Mouse (Mus musculus): ENCODE results near the gene Rbfox3. TPM values are rescaled to one million over a fixed set of nuclear protein-coding genes. Genes with fewer than 3 reads are reported as not detected.

Rbfox3 gene
- not detected in 2 replicates for total RNA-seq (2012; rRNA removed)
- not detected in 2 replicates for total RNA-seq (2014; rRNA removed)
- polyA plus RNA-seq (2012; ENCODE audit: insufficient read length, low read depth): not detected in 2 replicates

DNA sequence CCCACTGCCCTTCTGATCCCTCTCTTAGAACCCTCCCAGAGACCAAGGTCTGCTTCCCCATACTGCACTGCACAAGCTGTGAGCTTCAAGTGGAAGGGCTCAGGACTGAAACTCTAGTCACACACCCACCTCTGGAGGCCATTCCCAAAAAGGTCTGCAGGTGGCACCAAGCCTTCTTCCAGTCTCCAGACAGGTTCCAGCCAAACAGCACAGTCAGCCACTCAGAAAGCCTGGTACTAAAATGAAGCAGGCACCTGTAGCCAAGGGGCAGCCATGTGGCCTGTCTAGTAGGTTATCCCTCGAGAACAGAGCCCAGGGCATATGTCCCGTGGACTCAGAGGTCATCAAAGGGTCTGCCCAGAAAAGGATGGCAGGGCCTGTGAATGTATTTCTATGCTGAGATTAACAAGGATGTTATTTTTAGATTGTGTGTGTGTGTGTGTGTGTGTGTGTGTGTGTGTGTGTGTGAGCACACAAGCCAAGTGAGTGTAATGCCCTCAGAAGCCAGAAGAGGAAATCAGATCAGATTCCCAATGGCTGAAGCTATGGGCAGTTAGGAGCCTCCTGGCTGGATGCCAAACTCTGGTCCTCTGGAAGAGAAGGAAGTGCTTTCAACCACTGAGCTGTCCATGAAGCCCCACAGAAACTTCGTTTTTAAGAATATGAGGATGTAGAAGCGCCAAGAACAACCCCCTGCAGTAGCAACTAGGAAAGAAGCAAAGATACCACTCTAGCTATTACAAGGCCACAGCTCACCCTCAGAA, at the start of gene Rbfox3:
Gene Rbfox3, minus strand, starts transcription at position 291 of the 764 bp plus-strand sequence.
- Histone ChIP-seq H3K9me3 (replicated peaks; ENCODE audit: low read length) (peaks cover 7% of the 10 kb centered on the region), H3K9ac (ENCODE audit: insufficient read depth, low read depth) (no peak within 1 kb of the TSS), H3K27me3 (replicated peaks) (peaks cover 64% of the 10 kb centered on the region), H3K79me2 (replicated peaks; ENCODE audit: control insufficient read depth, extremely low read depth, insufficient read depth, poor library complexity, severe bottlenecking) (no peaks in the 10 kb centered on the region), H3K4me2 (ENCODE audit: insufficient read depth, low read depth, poor library complexity, severe bottlenecking) (no peak within 1 kb of the TSS), H3K36me3 (replicated peaks in 1 of 2; ENCODE audit: control insufficient read depth in 1 of 2, insufficient read depth in 1 of 2, low read length in 1 of 2) (no peaks in the 10 kb centered on the region), H3K4me1 (ENCODE audit: control insufficient read depth in 1 of 2, insufficient read depth in 2 of 2) (no peaks in the 10 kb centered on the region), H3K4me3 (replicated peaks in 1 of 3; ENCODE audit: low read depth in 2 of 3, low read length in 2 of 3, poor library complexity in 1 of 3) (no peak within 1 kb of the TSS), H3K27ac (ENCODE audit: insufficient read depth, low read depth) (no peak within 1 kb of the TSS)
- dilution Hi-C loops (cut with MboI; ENCODE audit: extremely low pct_ligation_motif_present, extremely low pct_unique_long_range_greater_than_20kb, low sequenced_read_pairs): no loop called here
- TF ChIP-seq CTCF (conservative IDR thresholded peaks at IDR 0.05 in 1 of 2, IDR thresholded peaks at IDR 0.05 in 1 of 2; ENCODE audit: low read depth in 2 of 2, low read length in 2 of 2) (0 out of 4 replicates have a peak, but pooled peaks of 1 of the 2 experiments have one; percentile 25), MYC (IDR thresholded peaks at IDR 0.05; ENCODE audit: low read depth, low read length) (no peak)
- no peak for DNase-seq (ENCODE audit: extremely low read depth)
- in situ Hi-C loops (cut with MboI; ENCODE audit: low pct_ligation_motif_present, low pct_unique_long_range_greater_than_20kb, low sequenced_read_pairs): no loop called here

DNA sequence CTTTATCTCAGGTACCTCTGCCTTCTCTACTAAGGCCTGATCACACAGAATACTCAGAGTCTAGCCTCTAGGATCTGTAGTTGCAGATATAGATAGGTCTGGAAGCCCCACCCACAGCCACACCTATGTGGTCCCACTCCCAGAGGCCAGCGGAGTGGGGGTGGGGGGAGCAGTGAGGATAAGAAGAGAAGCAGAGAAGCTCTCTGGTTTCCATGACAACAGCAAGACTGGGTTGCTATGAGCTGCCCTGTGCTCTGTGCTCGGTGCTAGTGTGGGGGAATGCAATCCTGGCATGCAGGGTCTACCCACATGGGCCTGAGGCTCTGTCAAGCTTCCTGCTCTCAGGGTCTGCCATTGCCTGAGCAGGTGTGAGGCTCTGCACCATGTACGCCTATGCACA, 49.3 kb upstream of the Rbfox3 start:
- Histone ChIP-seq H3K79me2 (replicated peaks; ENCODE audit: control insufficient read depth, extremely low read depth, insufficient read depth, poor library complexity, severe bottlenecking) (no peaks in the 10 kb centered on the region), H3K4me1 (ENCODE audit: control insufficient read depth in 1 of 2, insufficient read depth in 2 of 2) (no peaks in the 10 kb centered on the region), H3K9me3 (replicated peaks; ENCODE audit: low read length) (no peaks in the 10 kb centered on the region), H3K27me3 (replicated peaks) (peaks cover 98% of the 10 kb centered on the region), H3K4me2 (ENCODE audit: insufficient read depth, low read depth, poor library complexity, severe bottlenecking) (no peak overlapping the region), H3K9ac (ENCODE audit: insufficient read depth, low read depth) (no peak overlapping the region), H3K4me3 (replicated peaks in 1 of 3; ENCODE audit: low read depth in 2 of 3, low read length in 2 of 3, poor library complexity in 1 of 3) (no peak overlapping the region), H3K36me3 (replicated peaks in 1 of 2; ENCODE audit: control insufficient read depth in 1 of 2, insufficient read depth in 1 of 2, low read length in 1 of 2) (no peaks in the 10 kb centered on the region), H3K27ac (ENCODE audit: insufficient read depth, low read depth) (no peak overlapping the region)
- TF ChIP-seq ETS1 (conservative IDR thresholded peaks at IDR 0.05; ENCODE audit: low read depth, low read length): no peak
- no peak for TF ChIP-seq SMC3 (IDR thresholded peaks at IDR 0.05; ENCODE audit: low read depth, low read length)
- TF ChIP-seq USF1 (IDR thresholded peaks at IDR 0.05; ENCODE audit: low read depth, low read length): no peak
- TF ChIP-seq CTCF (conservative IDR thresholded peaks at IDR 0.05 in 1 of 2, IDR thresholded peaks at IDR 0.05 in 1 of 2; ENCODE audit: low read depth in 2 of 2, low read length in 2 of 2): no peak
- no peak for TF ChIP-seq RCOR1 (conservative IDR thresholded peaks at IDR 0.05; ENCODE audit: low read depth, low read length)
- TF ChIP-seq RAD21 (IDR thresholded peaks at IDR 0.05; ENCODE audit: low read depth, low read length): no peak
- in situ Hi-C loops (cut with MboI; ENCODE audit: low pct_ligation_motif_present, low pct_unique_long_range_greater_than_20kb, low sequenced_read_pairs) (no loop called here), dilution Hi-C loops (cut with MboI; ENCODE audit: extremely low pct_ligation_motif_present, extremely low pct_unique_long_range_greater_than_20kb, low sequenced_read_pairs) (no loop called here)
- DNase-seq (ENCODE audit: extremely low read depth): no peak

DNA sequence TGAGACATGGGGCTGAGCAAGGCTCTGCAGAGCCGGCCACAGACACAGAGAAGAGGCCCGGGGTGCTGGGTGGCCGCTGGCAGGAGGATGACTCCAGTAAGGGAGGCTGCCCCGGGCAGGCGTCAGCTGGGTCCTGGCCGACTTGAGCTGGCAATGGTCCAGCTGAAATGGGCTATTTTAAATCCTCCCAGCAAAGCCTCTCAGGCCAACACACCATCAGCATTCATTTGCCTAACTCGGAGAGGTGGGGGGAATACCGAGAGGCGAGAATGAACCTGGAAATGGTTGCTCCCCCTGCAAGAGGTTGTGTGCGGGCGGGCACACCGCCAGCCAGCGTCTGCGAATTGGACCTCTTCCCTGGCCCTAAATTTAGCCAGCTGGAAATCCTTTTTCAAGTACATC, 45.7 kb upstream of the Rbfox3 start:
- H3K9ac ChIP-seq (ENCODE audit: insufficient read depth, low read depth): no peak overlapping the region
- dilution Hi-C loops (cut with MboI; ENCODE audit: extremely low pct_ligation_motif_present, extremely low pct_unique_long_range_greater_than_20kb, low sequenced_read_pairs) (no loop called here), in situ Hi-C loops (cut with MboI; ENCODE audit: low pct_ligation_motif_present, low pct_unique_long_range_greater_than_20kb, low sequenced_read_pairs) (no loop called here)
- no peaks in the 10 kb centered on the region for H3K79me2 ChIP-seq (replicated peaks; ENCODE audit: control insufficient read depth, extremely low read depth, insufficient read depth, poor library complexity, severe bottlenecking)
- TF ChIP-seq ZMIZ1 (IDR thresholded peaks at IDR 0.05; ENCODE audit: low read depth, low read length) (no peak), MAZ (IDR thresholded peaks at IDR 0.05; ENCODE audit: low read depth, low read length) (no peak)
- no peaks in the 10 kb centered on the region for H3K36me3 ChIP-seq (replicated peaks in 1 of 2; ENCODE audit: control insufficient read depth in 1 of 2, insufficient read depth in 1 of 2, low read length in 1 of 2)
- 0 out of 4 replicates have a peak, but pooled peaks cover 0 to 3% of the 10 kb centered on the region in 2 experiments for H3K4me1 ChIP-seq (ENCODE audit: control insufficient read depth in 1 of 2, insufficient read depth in 2 of 2)
- no peak for DNase-seq (ENCODE audit: extremely low read depth)
- no peaks in the 10 kb centered on the region for H3K9me3 ChIP-seq (replicated peaks; ENCODE audit: low read length)
- H3K27ac ChIP-seq (ENCODE audit: insufficient read depth, low read depth): no peak overlapping the region
- peaks cover 97% of the 10 kb centered on the region for H3K27me3 ChIP-seq (replicated peaks)
- H3K4me3 ChIP-seq (replicated peaks in 1 of 3; ENCODE audit: low read depth in 2 of 3, low read length in 2 of 3, poor library complexity in 1 of 3): no peak overlapping the region
- no peak overlapping the region for H3K4me2 ChIP-seq (ENCODE audit: insufficient read depth, low read depth, poor library complexity, severe bottlenecking)

All from CH12.LX (cell line).